Mouse (Mus musculus) thymus, postnatal 4 days (tissue): ENCODE results near the gene Hist1h4i.

Experiments used
- DNase-seq: peaks from one replicate; pipeline ENCODE4 v3.0.0; 2021

The Hist1h4i gene

GRCm38 (mm10) chr13:22036149-22036956 lies 4.8 kb downstream of the Hist1h4i start:
- peak; percentile 50 for DNase-seq

- peak; percentile 80 for DNase-seq
Measured at GRCm38 (mm10) chr13:22035267-22036148, 5.7 kb downstream of the Hist1h4i start, which contains the start of the genes Hist1h2ah and Hist1h2bk. Hist1h2ah (minus strand) TSS chr13:22035568. Hist1h2bk (plus strand) TSS chr13:22035870.

GRCm38 (mm10) chr13:22034443-22035266 lies 6.5 kb downstream of the Hist1h4i start:
- no peak for DNase-seq

GRCm38 (mm10) chr13:22033741-22034442 lies 7.3 kb downstream of the Hist1h4i start:
- DNase-seq: no peak

- no peak for DNase-seq
Measured at GRCm38 (mm10) chr13:22030493-22030892, 10.7 kb downstream of the Hist1h4i start.

GRCm38 (mm10) chr13:22029928-22030327 lies 11.2 kb downstream of the Hist1h4i start:
- peak; percentile 28 for DNase-seq

- DNase-seq: peak; percentile 92
Measured at GRCm38 (mm10) chr13:22028673-22029460, 12.3 kb downstream of the Hist1h4i start.

- DNase-seq: peak; percentile 92
Measured at GRCm38 (mm10) chr13:22026058-22027031, 14.8 kb downstream of the Hist1h4i start.

GRCm38 (mm10) chr13:22022241-22022640 lies 18.9 kb downstream of the Hist1h4i start:
- DNase-seq: peak; percentile 80

- DNase-seq: peak; percentile 41
Measured at GRCm38 (mm10) chr13:22021581-22021980, 19.6 kb downstream of the Hist1h4i start.

- peak; percentile 64 for DNase-seq
Measured at GRCm38 (mm10) chr13:22020901-22021339, 20.2 kb downstream of the Hist1h4i start.

- DNase-seq: peak; percentile 67
Measured at GRCm38 (mm10) chr13:22019934-22020835, 21.0 kb downstream of the Hist1h4i start.

- peak; percentile 88 for DNase-seq
Measured at GRCm38 (mm10) chr13:22015479-22016450, 25.4 kb downstream of the Hist1h4i start.

- no peak for DNase-seq
Measured at GRCm38 (mm10) chr13:22014411-22014845, 26.7 kb downstream of the Hist1h4i start.

GRCm38 (mm10) chr13:22013716-22014115 lies 27.4 kb downstream of the Hist1h4i start:
- DNase-seq: no peak

- no peak for DNase-seq
Measured at GRCm38 (mm10) chr13:22009642-22010041, 31.5 kb downstream of the Hist1h4i start, which contains the start of gene Prss16. Prss16 (minus strand) TSS chr13:22009742.

GRCm38 (mm10) chr13:22008707-22009106 lies 32.5 kb downstream of the Hist1h4i start:
- no peak for DNase-seq
